Mouse (Mus musculus): ENCODE data around the gene Fndc10.
"Not testable (repeated sequence)": the region's sequence is repeated elsewhere in the genome, so short reads cannot be mapped to it uniquely, and the experiment has no call there.

Gene Fndc10

DNA sequence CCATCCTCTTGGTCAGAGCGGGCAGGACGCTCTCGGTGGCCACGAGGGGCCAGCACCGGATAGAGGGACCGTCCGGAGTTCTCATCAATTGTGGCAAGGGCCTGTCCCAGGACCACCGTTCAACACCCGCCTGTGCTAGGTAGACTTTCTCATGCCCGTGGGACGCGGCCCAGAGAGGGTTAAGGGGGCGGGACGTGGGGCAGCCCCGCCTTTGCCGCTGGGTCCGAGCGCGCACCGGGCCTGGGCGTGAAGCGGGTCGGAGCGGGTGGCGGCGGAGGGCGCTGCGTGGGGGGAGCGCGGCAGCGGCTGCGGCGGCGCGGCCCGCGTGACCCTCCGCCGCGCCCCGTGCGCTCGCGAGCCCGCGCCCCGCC is at the start of gene Fndc10:
Gene Fndc10, plus strand, starts transcription at position 232 of the 371 bp plus-strand sequence.
- no peak for DNase-seq (ENCODE audit: low spot score)

DNA sequence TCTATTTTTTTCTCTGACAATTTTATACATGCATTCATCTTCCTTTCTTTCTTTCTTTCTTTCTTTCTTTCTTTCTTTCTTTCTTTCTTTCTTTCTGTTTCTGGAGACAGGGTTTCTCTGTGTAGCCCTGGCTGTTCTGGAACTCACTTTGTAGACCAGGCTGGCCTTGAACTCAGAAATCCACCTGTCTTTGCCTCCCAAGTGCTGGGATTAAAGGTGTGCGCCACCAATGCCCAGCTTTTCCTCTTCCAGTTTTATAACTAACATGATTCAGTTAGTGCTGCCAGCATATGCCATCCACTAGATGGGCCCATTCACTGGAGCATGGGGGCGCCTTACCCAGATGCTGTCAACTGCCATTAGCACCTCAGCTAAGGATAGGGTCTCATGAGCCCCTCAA is 48.8 kb upstream of the Fndc10 start, which contains the start of gene Gm10563:
Gene Gm10563, minus strand, starts transcription at position 101 of the 400 bp plus-strand sequence.
- not testable (repeated sequence) for DNase-seq (ENCODE audit: low spot score)

DNA sequence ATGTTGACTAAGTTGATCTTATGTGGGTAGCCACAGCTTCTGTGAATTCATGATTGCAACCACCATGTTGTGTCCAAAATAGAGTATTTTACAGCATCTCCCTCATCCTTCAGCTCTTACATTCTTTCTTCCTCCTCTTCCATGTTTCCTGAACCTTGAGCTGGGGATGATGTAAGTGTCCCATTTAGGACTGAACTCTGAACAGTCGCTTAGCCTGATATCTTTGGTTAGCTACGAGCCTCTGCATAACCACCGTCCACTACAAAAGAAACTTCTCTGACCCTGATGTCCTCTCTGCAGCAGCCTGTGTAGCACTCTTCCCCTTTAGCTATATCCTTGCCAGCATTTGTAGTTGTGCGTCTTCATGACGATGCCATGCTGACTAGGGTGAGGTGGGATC is 48.4 kb upstream of the Fndc10 start:
- DNase-seq (ENCODE audit: low spot score), result no peak

DNA sequence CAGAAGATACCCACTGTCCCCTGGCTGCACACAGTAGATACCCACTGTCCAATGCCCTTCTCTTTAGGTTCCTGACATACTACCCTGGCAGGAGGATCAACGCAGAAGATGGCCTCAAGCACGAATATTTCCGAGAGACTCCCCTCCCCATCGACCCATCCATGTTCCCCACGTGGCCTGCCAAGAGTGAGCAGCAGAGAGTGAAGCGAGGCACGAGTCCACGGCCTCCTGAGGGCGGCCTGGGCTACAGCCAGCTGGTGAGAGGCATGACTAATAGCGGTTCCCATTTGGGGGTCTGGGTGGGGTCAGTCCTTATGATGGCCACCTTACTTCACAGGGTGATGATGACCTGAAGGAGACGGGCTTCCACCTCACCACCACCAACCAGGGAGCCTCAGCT is 44.8 kb upstream of the Fndc10 start:
- no peak for DNase-seq (ENCODE audit: low spot score)

DNA sequence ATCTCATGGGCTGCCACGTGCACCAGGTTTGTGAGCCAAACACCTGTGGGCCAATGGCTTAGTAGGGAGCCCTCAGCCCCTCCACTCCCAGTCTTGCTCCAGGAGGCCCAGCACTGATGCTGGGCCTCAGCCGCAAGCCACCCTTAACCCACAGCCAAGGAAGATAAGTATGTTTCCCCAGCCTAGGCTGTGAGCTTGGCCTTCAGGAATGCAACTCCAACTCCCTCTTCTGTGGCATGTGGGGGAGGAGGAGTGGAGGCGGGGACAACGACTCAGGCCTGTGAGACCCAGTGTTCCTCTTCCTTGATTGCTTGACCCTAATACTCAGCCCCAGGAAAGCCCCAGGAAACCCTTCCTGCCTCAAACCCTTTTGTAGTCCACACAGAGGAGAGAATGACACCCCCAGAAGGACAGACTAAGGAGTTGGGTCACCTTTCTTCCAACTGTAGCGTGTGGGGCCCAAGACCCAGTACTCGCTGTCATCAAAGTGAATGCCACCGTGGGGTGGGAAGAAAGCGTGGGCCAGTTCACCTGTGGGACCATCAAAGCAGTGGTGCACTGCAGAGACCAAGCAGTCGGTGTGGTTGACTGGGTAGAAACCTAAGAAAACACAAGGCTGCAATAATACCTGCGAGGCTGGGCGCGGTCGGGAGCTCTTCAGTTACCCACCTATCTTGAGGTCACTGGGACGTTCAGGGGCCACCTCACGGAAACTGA is 42.4 kb upstream of the Fndc10 start:
- DNase-seq (ENCODE audit: low spot score), result no peak

DNA sequence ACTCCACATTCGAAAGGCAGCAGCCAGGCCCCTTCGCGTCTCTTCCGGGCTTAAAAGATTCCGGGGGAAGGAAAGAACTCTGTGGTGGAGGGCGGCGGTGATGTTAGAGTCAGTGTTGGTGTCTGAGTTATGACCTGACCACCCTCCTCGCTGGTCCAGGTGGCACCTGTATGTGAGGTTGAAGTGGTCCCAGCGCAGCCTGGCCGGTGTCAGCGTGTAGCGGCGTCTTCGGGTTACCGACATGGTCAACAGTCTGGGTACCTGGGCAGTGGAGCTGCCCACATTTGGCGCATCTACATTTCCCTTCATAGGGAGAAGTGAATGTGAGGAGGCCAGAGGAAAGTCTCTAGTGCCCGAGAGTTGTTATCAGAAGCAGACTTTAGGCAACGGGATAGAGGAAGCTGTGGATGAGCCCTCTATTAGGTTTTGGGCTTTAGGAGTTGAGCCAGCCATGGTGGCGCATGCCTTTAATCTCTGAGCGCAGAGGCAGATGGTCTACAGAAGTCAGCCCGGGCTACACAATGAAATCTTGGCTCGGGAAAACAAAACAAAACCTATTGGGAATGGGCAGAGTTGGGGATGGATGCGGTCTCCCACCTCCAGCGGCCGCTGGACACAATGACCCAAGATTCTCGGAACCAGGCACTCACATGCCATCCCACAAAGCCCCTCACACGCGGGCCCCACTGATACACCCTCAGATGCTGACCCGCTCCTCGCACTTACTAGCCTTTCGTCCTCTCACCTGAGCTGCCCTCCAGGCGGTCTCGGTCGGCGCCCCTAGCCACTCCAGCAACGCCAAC is 41.7 kb upstream of the Fndc10 start:
- no peak for DNase-seq (ENCODE audit: low spot score)

DNA sequence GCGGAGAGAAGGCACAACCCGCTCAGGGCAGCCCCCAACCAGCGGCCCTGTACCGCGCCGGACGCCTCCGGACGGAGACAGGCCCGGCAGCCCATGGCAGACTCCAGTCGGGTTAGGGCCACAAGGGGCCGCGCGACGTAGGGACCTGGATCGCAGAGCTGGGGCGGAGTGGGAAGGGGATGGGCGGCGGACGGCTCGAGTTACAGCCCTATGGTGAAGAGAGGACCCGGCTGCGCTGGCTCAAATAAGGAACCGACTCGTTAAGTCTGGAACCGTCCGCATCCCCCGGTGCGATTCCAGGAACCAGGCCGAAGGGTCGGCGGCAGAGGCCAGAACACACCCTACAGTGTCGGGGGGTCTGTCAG is 41.1 kb upstream of the Fndc10 start, which contains the start of gene Mmp23:
Gene Mmp23, minus strand, starts transcription at position 299 of the 365 bp plus-strand sequence.
- no peak for DNase-seq (ENCODE audit: low spot score)

DNA sequence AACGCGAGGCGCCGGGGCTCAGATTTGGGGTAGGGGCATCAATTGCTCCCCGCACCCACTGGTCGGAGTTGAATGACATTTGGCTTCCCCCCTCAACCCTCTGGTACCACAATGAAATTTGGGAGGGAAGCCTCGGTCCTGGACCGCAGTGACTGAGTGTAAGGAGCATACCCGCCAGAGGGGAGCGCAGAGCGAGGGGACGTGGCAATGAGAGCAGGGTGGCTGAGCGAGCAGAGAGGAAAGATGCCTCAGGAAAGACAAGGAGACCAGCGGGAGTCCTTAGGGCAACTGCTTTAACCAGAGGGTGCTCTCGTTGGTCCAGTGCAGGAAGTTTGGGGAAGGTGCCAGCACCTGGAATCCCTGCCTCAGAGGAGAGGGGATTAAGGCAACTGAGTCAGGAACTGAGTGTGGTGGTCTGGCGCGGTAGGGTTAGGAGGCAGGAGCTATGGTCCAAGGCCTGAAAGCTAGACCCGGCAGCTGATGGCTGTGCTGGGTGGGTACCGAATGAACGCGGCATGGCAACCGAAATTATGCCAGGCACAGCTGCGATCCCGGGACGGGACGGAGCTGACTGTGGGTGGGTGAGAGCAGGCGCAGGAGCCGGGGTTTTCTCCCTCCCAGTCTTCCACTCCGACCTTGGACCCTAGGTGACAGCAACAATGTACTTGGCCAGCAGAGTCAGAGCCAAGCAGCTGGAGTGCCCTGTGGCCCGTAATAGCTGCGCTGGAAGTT is 40.5 kb upstream of the Fndc10 start:
- no peak for DNase-seq (ENCODE audit: low spot score)

DNA sequence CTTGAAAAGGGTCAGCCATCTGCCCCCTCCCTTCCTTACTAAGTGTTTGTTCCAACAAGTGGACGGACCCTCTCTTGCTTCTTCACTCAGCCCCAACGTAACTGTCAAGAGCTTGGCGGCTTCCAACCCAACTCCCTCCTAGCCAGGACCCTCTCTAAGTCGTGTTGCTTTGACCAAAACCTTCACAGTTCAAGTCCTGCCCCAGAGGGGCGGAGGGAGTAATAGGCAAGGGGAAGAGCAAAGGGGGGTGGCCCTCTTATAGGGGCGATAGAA is 40.0 kb upstream of the Fndc10 start:
- no peak for DNase-seq (ENCODE audit: low spot score)

DNA sequence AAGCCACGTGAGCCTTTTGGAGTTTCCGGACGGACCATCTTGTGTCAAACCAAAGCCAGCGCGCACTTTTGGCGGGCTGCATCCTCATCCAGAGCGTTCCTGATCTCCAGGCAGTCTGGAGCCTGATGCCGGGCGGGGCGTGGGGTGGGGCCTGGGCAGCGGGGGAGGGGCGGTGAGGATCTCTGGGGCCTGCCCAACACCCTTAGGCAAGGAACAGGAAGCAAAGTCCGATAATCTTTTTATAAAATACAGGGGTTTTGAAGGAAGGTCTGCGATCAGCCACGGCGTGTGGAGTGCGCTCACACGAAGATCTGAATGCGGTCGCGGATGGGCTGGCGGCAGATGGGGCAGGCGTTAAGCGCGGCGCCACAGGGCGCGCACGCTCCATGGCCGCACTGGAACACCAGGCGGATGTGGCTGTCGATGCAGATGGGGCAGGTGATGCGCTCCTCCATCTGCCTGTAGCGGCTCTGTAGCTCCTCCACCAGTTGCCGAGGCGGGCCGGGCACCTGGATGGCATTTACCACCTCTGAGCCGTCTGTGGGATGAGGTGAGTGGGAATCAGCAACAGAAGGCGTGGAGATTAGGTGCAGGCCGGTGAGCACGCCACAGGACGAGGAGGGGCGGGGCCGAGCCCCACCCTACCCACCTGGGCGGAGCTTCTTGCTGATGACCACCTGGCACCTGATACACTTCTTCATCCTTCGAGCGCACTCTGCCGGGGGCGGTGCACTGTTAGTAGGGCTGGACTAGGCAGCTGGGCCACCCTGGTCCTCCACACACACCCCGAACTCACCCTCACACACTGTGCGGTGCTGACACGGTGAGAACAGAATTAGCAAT is 39.5 kb upstream of the Fndc10 start:
- peak; percentile 77 for DNase-seq (ENCODE audit: low spot score)

DNA sequence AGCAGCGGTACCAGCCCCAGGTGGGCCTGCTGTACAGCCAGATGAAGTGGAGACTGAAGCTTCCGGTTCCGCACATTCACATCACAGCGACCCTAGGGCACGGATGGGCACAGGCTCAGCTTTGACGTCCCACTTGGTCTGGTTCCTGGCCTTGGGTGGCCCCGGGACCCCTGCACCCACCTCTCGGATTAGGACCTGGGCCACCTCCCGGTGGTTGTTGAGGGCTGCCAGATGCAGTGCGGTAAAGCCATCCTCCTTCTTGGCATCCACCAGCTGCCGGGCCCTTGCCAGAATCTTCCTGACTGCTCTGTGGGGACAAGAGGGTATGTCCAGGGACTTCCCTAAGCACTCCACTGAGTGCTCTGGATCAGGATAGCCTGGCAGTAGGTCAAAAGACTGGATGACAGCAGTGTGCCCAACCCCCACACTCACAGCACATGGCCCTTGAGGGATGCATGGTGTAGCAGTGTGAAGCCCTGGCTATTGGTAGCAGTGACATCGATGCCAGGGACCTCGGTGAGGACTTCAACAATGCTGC is 37.9 kb upstream of the Fndc10 start:
- DNase-seq (ENCODE audit: low spot score), result no peak

DNA sequence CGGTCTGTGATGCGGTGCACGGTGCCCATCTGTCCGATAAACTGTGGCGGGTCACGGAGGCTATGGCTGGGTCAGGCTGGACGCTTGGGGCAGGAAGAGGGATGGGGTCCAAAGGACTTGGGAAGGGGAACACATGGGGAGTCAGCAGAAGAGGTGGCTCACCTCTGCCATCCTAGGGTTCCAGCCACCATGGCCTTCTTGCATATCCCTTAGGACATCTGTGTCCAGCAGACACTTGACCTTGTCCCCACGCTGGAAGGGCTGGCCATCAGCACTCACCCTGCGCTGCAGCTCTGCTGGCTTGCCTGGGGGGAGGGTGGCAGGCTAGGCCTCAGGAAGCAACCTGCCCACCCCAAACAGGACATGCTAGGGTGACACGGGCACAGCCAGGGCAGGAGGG is 35.2 kb upstream of the Fndc10 start:
- DNase-seq (ENCODE audit: low spot score), result no peak

DNA sequence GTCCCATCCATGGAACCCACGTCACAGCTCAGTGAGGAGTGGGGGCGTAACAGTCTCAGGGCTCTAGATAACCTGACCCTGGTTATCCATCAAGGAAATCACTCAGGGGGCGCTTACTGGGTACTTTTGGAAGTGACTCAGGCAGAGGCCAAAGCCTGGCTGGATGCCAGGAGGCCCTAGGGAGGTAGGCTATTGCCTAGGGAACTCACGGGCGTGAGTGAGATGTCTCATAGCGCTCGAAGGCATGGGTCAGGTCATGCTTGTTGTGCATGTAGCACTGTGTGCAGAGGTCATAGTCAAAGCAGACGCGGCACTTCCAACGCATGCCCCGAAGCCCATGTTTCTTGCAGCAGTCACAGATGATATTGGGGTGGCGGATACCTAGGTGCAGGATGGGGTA is 33.5 kb upstream of the Fndc10 start:
- no peak for DNase-seq (ENCODE audit: low spot score)

DNA sequence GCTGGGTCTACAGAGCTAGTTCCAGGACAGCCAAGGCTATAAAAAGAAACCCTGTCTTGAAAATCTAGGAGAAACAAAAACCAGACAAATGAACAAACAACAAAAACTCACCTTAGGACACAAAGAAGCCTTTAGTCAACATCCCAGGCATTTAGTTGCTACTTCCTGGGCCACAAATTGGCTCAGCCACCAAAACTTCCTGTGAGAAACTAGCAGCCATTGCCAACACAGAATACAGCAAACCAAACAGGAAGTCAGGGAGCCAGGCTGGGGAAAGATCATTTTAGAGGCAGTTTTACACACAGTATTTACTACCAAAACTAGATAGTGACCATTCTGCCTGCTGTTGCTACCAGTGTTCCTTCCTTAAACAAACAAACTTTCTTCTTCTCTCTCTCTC is 27.2 kb upstream of the Fndc10 start:
- peak; percentile 27 for DNase-seq (ENCODE audit: low spot score)

DNA sequence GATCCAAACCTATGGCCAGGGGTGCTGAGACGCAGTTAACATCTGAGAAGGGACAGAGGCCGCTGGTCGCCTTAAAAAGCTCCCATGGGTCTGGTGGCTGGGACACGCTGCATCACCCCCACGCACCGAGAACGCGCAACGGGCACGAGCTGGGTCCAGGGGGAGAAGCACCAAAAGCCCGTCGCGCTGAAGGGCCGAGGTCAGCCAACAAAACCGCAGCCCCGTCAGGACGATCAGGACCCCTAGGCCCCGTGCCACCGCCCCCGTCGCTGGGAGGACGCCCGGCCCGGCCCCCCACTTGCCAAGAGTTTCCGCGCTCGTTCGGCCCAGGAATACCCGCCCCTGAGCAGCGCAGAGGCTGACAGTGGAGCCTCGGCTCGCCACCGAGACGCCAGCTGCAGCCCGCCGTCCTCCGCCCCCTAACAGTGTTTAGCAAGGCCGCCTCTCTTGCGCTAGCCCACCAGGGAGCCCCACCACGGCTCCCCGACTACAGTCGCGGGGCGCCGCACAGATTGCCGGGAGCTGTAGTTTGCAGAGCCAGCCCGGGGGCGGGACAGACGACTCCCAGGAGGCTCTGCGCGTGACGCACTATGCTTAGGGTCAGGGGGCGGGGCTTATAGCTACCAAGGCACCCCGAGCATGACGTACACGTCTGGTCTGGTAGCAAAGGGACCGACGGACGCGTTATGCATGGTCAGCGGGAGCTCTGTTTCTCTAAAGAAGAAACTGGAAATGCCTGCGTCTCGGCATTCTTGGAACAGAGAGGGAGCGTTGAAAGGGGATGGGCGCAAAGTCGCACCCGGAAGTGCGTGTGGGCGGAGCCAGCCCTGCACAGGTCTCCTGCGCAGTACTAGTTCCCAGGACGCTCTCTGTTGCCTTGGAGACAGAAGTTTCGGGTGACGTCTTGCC is 25.2 kb upstream of the Fndc10 start, which contains the start of gene Mib2:
Gene Mib2, minus strand, starts transcription at position 510 of the 909 bp plus-strand sequence.
- DNase-seq (ENCODE audit: low spot score), result peak; percentile 96

DNA sequence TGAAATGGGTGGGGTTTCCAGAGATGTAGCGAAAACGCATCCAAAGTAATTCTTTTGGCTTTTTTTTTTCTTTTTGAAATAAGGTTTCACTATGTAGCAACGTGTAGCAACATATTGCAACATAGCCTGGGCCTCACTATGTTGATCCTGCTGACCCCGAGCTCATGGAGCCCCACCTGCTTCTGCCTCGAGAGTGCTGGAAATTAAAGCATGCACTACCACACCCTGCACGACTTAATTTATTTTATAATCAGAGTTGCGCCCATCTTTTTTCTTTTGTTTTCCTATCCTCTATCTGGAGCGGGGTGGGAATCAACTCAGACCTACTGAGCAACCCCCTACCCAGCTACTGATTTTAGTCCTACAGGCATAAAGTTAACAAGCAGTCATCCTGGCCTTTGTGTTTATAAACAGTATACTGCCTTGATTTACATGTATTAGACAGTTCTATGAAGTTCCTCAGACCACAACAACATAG is 24.5 kb upstream of the Fndc10 start:
- no peak for DNase-seq (ENCODE audit: low spot score)

DNA sequence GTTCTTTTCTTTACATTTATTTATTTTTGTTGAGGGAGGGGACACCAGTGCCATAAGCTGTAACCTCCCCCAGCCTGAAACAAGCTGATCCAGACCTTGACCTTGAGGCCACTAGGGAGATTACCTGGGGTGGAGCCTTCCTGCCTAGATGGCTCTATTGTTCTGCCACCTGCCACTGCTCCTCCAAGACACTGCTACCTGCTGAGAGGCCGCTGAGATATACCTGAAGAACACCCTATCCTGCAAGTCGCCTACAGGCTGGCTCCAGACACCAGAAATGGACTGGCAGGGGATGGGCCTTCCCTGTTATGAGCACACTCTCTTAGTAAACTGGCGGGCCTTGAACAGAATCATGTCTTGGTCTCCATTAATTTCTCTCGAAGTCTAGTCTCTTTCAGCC is 23.9 kb upstream of the Fndc10 start:
- DNase-seq (ENCODE audit: low spot score), result not testable (repeated sequence)

DNA sequence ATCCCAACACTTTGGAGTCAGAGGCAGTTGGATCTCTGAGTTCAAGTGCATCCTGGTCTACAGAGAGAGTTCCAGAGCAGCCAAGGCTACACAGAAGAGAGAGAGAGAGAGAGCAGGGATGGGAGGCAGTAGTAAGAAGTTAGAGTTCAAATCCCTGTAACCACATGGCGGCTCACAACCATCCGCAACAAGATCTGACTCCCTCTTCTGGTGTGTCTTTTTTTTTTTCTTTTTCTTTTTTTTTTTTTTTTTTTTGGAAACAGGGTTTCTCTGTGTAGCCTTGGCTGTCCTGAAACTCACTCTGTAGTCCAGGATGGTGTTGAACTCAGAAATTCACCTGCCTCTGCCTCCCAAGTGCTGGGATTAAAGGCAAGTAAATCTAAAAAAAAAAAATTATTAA is 22.1 kb upstream of the Fndc10 start:
- DNase-seq (ENCODE audit: low spot score), result no peak

DNA sequence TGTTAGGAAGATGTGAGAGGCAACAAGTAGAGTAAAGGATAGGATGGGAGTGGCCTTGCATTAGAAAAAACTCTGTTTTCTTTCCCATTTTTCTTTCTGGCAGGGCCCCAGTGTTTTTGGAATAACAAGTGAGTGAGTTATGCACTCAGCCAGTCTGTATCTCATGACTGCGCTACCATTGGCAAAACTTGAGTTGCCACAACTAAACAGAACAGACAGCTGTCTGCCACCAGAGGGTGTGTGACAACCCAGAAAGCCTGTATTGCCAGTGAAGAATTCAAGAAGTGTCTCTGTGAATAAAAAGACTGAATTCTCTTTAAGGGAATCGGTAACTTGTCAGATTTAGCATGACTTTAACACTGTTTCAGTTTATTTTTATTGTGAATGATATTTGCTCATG is 18.2 kb upstream of the Fndc10 start:
- peak; percentile 39 for DNase-seq (ENCODE audit: low spot score)

DNA sequence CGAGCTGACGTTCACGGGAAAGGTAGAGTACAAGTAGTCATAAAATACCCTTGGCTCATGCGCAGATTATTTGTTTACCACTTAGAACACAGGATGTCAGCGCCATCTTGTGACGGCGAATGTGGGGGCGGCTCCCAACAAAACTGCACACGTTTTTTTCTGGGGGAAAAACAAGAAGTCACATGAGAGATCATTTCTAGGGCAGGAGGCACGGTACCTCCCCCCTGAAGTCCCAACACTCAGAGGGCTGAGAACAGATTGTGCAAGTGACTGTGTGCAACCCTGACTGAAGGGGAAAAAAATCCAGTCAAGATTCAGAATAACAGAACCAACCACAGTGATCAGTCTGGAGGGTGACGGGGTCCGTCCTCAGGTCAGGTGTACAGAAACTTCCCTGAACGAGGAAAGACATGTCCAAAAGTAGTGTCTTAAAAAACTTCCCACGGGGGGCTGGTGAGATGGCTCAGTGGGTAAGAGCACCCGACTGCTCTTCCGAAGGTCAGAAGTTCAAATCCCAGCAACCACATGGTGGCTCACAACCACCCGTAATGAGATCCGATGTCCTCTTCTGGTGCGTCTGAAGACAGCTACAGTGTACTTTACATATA is 10.4 kb upstream of the Fndc10 start:
- DNase-seq (ENCODE audit: low spot score), result not testable (repeated sequence)

Data from T-cell, adult 2 months (primary cell).